Mouse (Mus musculus) hindbrain, embryonic 12.5 days (tissue): ENCODE results near the gene Qsox2. TPM values are rescaled to one million over a fixed set of nuclear protein-coding genes. Genes with fewer than 3 reads are reported as not detected.

Experiments used
- ATAC-seq: fragments of 200-750 bp; cut with Nextera tagmentation; 2 replicates; pipeline ENCODE4 v1.8.0; 2017; ENCODE audit warnings: moderate TSS enrichment; ENCODE audit not compliant: low FRiP score
- H3K27ac ChIP-seq: fragments of 300-500 bp; sonication (generic); 2 replicates; pipeline ENCODE4 v1.5.1; 2016; ENCODE audit warnings: mild to moderate bottlenecking
- H3K27me3 ChIP-seq: fragments of 300-500 bp; sonication (generic); 2 replicates; pipeline ENCODE4 v1.6.1; 2016; ENCODE audit warnings: mild to moderate bottlenecking
- H3K36me3 ChIP-seq: fragments of 300-500 bp; sonication (generic); 2 replicates; pipeline ENCODE4 v1.6.1; 2016; ENCODE audit warnings: mild to moderate bottlenecking
- H3K4me1 ChIP-seq: fragments of 300-500 bp; sonication (generic); 2 replicates; pipeline ENCODE4 v1.6.1; 2016
- H3K4me2 ChIP-seq: fragments of 300-500 bp; sonication (generic); replicated peaks from 2 replicates; pipeline ENCODE4 v1.6.1; 2016; ENCODE audit warnings: mild to moderate bottlenecking
- H3K4me3 ChIP-seq: fragments of 300-500 bp; sonication (generic); 2 replicates; pipeline ENCODE4 v1.5.1; 2016; ENCODE audit warnings: mild to moderate bottlenecking
- H3K9ac ChIP-seq: fragments of 300-500 bp; sonication (generic); 2 replicates; pipeline ENCODE4 v1.6.1; 2016; ENCODE audit warnings: mild to moderate bottlenecking, moderate library complexity
- H3K9me3 ChIP-seq: fragments of 300-500 bp; sonication (generic); replicated peaks from 2 replicates; pipeline ENCODE4 v1.6.1; 2016; ENCODE audit warnings: mild to moderate bottlenecking
- WGBS: fragments of 180-500 bp; shearing (Covaris S2); methylation state at CpG from one replicate; pipeline ENCODE4 v1.1.7; 2016; 5-methylcytosine and 5-hydroxymethylcytosine counted together
- polyA plus RNA-seq: library from polyadenylated mRNA; unstranded; fragments of >200 nt; fragmentation: Nextera tagmentation; extraction: Ambion mirVana; gene quantifications from 2 replicates; pipeline ENCODE4 v1.2.1, GENCODE M21; 2016

The Qsox2 gene
- polyA plus RNA-seq, 1 experiment from 2014 or later: 20.3 TPM

DNA sequence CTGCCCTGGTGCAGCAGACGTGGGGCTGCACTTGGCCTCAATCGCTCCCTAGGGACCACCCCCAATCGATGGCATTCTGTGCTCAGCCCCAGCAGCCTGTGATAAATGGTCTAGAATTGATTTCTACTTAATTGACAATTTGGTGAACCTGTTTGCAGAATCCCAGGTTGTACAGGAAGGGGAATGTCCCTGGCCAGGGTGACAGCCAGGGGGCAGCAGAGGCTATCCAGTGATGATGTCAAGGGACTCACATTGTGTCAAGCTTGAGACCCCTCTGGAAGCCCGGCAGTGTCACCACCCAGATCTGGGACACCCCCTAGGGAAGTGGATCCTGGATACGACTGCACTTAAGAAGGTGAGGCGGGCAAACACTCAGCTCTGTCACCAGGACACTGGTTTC, 54.7 kb downstream of the Qsox2 start:
- Histone ChIP-seq H3K36me3 (no peaks in the 10 kb centered on the region), H3K9me3 (no peaks in the 10 kb centered on the region), H3K27ac (no peak overlapping the region), H3K4me2 (no peak overlapping the region), H3K9ac (no peak overlapping the region), H3K27me3 (peaks cover 25% of the 10 kb centered on the region; the same call in 1 of the 2 replicates), H3K4me3 (no peak overlapping the region), H3K4me1 (0 out of 2 replicates have a peak, but pooled peaks cover 8% of the 10 kb centered on the region)
- WGBS: 5% methylated on average over 6 of the region's 6 CpGs
- ATAC-seq: 0 out of 2 replicates have a peak, but pooled peaks have one; percentile 29

GRCm38 (mm10) chr2:26177189-26177588, 60.1 kb downstream of the Qsox2 start:
- H3K27me3 ChIP-seq: peaks cover 11% of the 10 kb centered on the region
- ATAC-seq: no peak
- H3K4me2 ChIP-seq: no peak overlapping the region
- H3K9ac ChIP-seq: no peak overlapping the region
- H3K4me1 ChIP-seq: peaks cover 14% of the 10 kb centered on the region
- H3K4me3 ChIP-seq: no peak overlapping the region
- no peak overlapping the region for H3K27ac ChIP-seq
- WGBS: 51% methylated on average over 2 of the region's 2 CpGs
- no peaks in the 10 kb centered on the region for H3K36me3 ChIP-seq
- H3K9me3 ChIP-seq: no peaks in the 10 kb centered on the region

DNA sequence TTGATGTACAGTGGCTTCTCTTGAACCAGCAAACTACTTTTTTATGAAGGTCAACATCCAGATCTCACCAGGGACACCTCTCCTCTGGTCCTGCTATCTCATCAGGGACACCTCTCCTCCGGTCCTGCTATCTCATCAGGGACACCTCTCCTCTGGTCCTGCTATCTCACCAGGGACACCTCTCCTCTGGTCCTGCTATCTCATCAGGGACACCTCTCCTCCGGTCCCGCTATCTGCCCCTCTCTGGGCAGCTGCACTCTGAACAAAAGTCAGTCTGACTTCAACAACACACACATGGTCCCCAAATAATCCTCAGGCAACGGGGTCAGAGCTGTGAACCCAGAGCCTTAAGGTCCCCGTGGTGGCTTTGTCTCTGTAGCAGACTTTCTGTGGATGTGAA, 60.6 kb downstream of the Qsox2 start:
- Histone ChIP-seq H3K27me3 (peaks cover 11% of the 10 kb centered on the region), H3K4me2 (no peak overlapping the region), H3K9ac (no peak overlapping the region), H3K9me3 (no peaks in the 10 kb centered on the region), H3K4me1 (peaks cover 14% of the 10 kb centered on the region), H3K4me3 (no peak overlapping the region), H3K36me3 (no peaks in the 10 kb centered on the region), H3K27ac (no peak overlapping the region)
- 49% methylated on average over 5 of the region's 5 CpGs for WGBS
- ATAC-seq: no peak

DNA sequence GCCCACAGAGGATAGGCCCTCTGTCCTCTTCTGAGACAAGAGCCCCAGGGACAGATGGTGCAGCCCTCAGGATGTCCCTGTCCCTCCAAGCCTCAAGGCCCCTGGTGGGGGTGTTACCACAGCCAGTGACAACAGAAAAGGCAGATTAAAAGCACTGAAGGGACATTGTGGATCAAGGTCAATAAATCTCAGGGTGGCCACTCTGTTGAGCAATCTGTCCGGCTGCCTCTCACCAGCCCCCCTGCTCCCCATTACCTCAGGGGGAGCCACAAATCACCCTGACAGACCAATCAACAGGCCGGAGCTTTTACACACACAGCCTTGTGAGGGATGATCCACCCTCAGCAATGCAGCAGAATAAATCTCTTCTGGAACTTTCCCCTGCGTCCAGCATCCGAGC, 62.1 kb downstream of the Qsox2 start:
- Histone ChIP-seq H3K36me3 (no peaks in the 10 kb centered on the region), H3K4me3 (no peak overlapping the region), H3K4me2 (no peak overlapping the region), H3K4me1 (peaks cover 23% of the 10 kb centered on the region), H3K27ac (peak overlapping the region; percentile 5; the same call in 1 of the 2 replicates), H3K9me3 (no peaks in the 10 kb centered on the region), H3K27me3 (peaks cover 13% of the 10 kb centered on the region), H3K9ac (no peak overlapping the region)
- no peak for ATAC-seq
- 36% methylated on average over 4 of the region's 4 CpGs for WGBS

DNA sequence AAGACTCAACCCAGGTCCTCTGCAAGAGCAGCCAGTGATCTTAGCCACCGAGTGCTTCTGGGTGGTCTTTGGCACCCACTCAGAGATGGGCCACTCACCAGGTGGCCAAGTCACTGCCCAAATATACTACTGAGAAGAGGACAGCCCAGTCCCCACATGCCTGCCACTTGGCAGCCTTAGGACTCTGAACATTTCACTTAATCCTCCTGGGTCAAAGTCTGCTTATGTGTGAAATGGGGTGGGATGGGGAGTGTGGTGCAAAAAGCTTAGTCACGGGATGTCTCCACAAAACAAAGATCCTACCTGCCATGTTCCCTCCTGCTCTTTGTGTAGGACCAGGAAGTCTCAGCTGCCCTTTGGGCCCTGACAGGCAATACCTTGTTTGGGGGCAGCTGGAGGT, 65.2 kb downstream of the Qsox2 start:
- no peak overlapping the region for H3K27ac ChIP-seq
- no peak overlapping the region for H3K4me2 ChIP-seq
- no peak overlapping the region for H3K9ac ChIP-seq
- ATAC-seq: no peak
- no peak overlapping the region for H3K4me3 ChIP-seq
- WGBS: 83% methylated on average over 2 of the region's 2 CpGs
- no peaks in the 10 kb centered on the region for H3K36me3 ChIP-seq
- no peaks in the 10 kb centered on the region for H3K9me3 ChIP-seq
- peaks cover 24% of the 10 kb centered on the region for H3K27me3 ChIP-seq
- H3K4me1 ChIP-seq: peaks cover 48% of the 10 kb centered on the region

GRCm38 (mm10) chr2:26170376-26170775, 66.9 kb downstream of the Qsox2 start:
- no peak overlapping the region for H3K27ac ChIP-seq
- no peak overlapping the region for H3K4me3 ChIP-seq
- WGBS: 46% methylated on average over 2 of the region's 2 CpGs
- peaks cover 23% of the 10 kb centered on the region for H3K27me3 ChIP-seq
- H3K4me2 ChIP-seq: no peak overlapping the region
- H3K9me3 ChIP-seq: no peaks in the 10 kb centered on the region
- H3K9ac ChIP-seq: no peak overlapping the region
- H3K4me1 ChIP-seq: peaks cover 39% of the 10 kb centered on the region
- H3K36me3 ChIP-seq: no peaks in the 10 kb centered on the region
- ATAC-seq: no peak

DNA sequence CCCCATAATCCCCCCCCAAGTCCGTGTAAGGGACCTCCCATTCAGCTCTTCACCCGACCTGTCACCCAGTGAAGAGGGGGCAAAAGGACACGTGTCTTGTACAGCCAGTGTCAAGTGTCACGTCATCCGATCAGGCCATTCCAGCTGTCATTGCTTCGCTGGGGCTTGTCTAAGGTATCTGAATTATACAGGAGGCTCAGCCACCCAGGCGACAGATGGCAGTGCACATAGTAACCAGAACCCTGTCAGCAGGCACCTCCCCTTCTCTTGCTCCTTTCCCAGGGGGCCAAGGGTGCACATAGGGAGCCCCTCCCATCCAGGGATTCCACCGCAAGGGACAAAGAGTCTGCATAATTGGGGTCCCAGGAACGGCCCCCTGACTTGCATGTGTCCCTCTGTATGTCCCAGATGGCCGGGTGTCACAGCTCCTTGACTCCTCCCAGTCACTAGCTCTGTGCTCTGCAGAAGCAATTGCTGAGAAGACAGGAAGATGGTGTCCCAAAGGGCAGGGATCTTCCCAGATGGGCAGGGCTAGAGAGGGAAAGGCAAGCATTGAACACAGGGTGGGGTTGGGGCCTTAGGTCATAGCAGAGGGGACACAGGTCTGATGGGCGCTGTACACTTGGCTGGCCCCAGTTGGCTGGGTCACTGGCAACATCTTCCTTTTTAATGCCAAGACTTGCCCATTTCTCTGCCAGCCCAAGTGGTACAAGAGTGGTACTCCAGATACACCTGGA, 68.3 kb downstream of the Qsox2 start:
- Histone ChIP-seq H3K36me3 (no peaks in the 10 kb centered on the region), H3K4me3 (no peak overlapping the region), H3K27me3 (peaks cover 23% of the 10 kb centered on the region), H3K4me1 (peaks cover 35% of the 10 kb centered on the region), H3K9me3 (no peaks in the 10 kb centered on the region), H3K9ac (no peak overlapping the region), H3K4me2 (no peak overlapping the region), H3K27ac (peak overlapping the region; percentile 17; the same call in 1 of the 2 replicates)
- WGBS: 24% methylated on average over 11 of the region's 11 CpGs
- ATAC-seq: peak; percentile 62

DNA sequence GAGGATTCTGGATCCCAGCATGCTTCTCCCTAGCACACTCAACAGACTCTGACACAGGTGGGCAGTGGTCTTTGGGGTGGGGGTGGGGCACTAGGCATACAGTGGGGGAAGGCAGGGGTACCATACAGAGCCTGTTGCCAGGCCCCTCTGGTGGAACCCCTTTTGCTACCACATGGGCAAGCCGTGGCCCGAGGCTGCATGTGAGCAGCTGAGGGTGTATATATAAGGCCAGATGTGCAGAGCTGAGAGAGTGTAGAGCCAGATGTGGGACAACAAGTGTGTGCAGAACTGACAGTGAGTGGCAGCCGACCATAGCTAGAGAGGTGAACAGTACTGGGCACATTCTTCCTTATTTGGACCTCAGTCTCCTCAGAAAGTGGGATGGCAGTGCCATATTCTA, 70.4 kb downstream of the Qsox2 start:
- Histone ChIP-seq H3K4me1 (peaks cover 35% of the 10 kb centered on the region), H3K4me3 (no peak overlapping the region), H3K9ac (no peak overlapping the region), H3K27ac (no peak overlapping the region), H3K27me3 (peaks cover 15% of the 10 kb centered on the region), H3K9me3 (no peaks in the 10 kb centered on the region), H3K4me2 (no peak overlapping the region), H3K36me3 (no peaks in the 10 kb centered on the region)
- 88% methylated on average over 3 of the region's 3 CpGs for WGBS
- ATAC-seq: no peak

Other genes with a start within 250 kb of the Qsox2 start
- 98.4 and 102 TPM in 2 replicates for gene Ubac1, start 215.8 kb downstream of the Qsox2 start, polyA plus RNA-seq
- 12.6 and 15.0 TPM in 2 replicates for gene Nacc2, start 114.3 kb downstream of the Qsox2 start, polyA plus RNA-seq
- gene Lhx3, start 29.2 kb downstream of the Qsox2 start, polyA plus RNA-seq: 8.7 and 12.0 TPM in 2 replicates
- gene Ccdc187, start 57.0 kb upstream of the Qsox2 start, polyA plus RNA-seq: 0.31 and 0.37 TPM in 2 replicates
- gene Gpsm1, start 78.0 kb upstream of the Qsox2 start, polyA plus RNA-seq: 125 and 133 TPM in 2 replicates
- gene Dnlz, start 114.6 kb upstream of the Qsox2 start, polyA plus RNA-seq: 33.2 and 34.7 TPM in 2 replicates
- 0.78 and 1.1 TPM in 2 replicates for gene Card9, start 123.4 kb upstream of the Qsox2 start, polyA plus RNA-seq
- 36.2 and 37.3 TPM in 2 replicates for gene Snapc4, start 143.1 kb upstream of the Qsox2 start, polyA plus RNA-seq
- 179 and 188 TPM in 2 replicates for gene Entr1, start 151.8 kb upstream of the Qsox2 start, polyA plus RNA-seq
- gene Pmpca, start 151.8 kb upstream of the Qsox2 start, polyA plus RNA-seq: 107 and 110 TPM in 2 replicates
- 31.4 and 35.4 TPM in 2 replicates for gene Inpp5e, start 171.7 kb upstream of the Qsox2 start, polyA plus RNA-seq
- 32.3 and 35.3 TPM in 2 replicates for gene Sec16a, start 207.7 kb upstream of the Qsox2 start, polyA plus RNA-seq